Mouse (Mus musculus): ENCODE results near the gene Kcnn1.

DNA sequence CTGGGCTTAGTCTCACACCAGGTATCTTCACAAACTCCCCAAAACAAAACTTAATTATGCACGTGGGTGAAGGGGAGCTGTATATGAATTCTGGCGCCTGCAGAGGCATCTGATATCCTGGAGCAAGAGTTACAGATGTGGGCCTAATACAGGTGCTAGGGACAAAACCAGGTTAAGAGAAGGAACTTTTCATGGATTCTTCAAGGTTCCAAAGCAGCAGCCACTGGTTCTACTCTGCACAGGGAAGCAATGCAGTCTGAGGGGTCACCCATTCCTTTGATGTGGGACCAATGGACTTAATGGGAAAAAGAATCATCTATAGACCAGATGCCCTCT lies 31.3 kb upstream of the Kcnn1 start:
- TF ChIP-seq CTCF (IDR thresholded peaks at IDR 0.05; ENCODE audit: low read depth, low read length) = no peak
- no peak for TF ChIP-seq POLR2A (IDR thresholded peaks at IDR 0.05; ENCODE audit: borderline replicate concordance, low read depth, low read length)
